Mouse (Mus musculus) urinary bladder, postnatal 10 days (tissue): ENCODE results near the gene Vps8.

ENCODE experiments used
- DNase-seq: peaks from one replicate; pipeline ENCODE4 v3.0.0; 2022; ENCODE audit warnings: low spot score

Gene Vps8

DNA sequence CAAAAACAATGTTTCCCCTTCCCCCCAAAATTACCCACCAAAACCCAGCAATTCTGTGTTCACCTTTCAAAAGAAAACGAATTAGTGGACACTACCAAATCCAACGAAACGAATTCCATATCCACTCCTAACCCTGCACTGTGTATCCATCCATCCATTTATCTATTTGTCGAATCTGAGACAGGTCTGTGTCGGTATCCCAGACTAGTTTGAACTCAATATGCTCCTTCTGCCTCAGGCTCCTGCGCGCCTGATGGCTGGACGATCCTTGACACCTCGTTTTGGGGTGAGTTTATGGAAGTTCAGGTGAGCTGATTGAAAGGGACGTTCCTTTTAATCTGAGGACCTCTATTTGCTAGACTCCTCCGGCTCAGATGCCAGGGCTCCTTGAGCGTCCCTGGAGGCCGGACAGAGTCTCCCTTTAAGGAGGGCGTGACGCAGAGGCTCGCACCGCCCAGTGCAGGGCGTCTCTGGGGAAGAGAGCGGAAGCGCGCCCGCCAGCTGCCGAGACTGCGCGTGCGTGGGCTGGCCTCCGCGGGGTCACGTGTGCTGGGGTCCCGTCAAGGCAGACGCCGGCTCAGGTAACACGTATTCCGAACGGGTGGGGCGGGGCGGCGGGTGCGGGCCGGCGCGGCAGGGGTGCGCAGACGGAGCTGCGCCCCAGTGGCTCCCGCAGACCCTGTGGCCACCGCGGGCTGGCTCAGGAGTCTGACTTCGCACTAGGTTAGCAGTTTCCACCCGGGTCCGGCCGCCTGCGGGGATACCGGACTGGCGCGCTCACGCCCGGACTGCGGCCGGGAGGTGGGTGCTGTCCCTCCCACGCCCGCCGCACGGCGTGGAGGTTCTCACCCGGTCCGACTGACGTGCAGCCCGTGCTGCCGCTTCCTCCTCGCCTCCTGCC is at the start of gene Vps8:
Vps8 (plus strand) TSS at position 474 of the 901 bp plus-strand sequence.
- peak; percentile 66 for DNase-seq

DNA sequence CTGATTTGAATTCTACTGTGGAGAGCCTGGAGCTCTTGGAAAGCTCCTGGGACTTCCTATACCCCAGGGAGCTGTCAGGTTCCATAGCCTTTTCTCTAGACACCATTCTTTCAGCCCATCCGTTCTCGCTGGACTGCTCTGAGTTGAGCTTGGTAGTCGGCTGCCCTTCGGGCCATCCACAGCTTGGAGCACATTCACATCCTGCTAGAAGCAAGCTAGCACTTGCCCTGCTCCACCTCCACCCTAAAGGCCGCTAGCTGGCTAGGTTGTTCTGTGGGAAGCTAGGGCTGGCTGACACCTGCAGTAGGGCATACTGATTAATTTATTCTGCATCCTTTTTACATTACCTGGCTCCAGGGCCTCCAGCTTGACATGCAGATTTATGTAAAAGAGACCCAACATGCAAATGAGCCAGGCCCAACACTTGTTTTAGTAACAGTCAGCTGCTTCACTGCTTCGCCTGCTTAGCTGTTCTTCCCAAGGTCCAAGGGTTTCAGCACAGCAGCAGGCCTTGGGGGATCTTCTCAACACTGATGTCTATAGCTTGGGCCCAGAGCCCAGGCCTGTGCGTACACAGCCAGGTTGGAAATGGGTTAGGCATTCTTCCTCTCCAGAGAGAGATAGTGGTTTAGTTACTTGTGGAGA is 49.5 kb upstream of the Vps8 start:
- no peak for DNase-seq

DNA sequence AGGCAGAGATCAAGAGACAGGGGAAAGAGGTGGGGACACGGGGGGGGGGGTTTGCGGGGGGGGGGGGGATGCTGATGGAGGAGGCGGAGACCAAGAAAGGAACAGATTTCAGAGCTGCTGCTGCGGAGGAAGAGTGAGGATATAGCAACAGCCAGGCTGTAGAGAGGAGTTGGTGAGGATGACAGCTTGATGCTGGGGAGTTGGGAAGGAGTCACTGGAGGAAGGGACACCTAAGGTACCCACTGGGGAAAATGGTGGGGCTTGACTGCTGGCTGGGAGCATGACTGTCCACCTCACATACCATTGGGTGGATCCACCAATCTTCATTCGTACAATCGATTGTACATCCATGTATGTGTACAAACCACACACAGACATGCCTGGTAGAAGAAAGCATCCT is 48.9 kb upstream of the Vps8 start:
- DNase-seq, result no peak

DNA sequence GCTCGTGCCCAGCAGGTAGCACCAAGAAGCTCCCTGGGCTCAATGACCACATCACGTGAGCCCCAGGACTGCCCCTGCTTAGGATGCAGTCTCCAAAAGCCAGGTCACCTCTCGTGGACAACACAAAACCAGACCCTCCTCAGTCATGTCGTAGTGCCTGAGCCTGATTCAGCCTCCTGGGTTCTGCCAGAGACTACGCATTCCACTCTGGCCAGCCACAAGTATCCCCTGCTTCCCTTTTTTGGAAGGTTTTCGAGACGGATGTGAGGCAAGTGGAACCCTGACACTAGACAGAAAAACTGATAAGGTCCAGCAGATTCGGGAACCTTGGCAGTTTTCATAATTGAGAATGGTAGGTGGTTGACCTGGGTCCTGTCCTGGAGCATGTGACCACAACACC is 47.8 kb upstream of the Vps8 start:
- no peak for DNase-seq

DNA sequence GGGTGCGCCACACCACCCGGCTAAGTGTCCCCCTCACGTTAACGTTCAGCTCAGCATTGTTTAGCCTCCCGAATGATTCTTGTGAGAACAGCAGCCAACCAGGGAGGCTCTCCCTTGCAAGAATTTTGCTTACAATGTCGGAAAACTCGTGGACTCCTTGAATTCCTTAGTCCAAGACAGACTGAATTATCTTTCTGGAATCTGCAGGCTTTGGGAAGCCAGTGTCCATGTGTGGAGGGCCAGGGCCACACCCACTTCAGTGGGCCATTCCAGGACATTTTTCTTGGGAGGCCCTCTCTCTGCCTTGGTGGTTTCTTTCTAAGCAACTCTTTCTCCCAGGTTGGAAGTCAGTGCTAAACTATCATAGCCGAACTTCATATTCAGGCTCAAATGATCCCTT is 46.6 kb upstream of the Vps8 start:
- no peak for DNase-seq

DNA sequence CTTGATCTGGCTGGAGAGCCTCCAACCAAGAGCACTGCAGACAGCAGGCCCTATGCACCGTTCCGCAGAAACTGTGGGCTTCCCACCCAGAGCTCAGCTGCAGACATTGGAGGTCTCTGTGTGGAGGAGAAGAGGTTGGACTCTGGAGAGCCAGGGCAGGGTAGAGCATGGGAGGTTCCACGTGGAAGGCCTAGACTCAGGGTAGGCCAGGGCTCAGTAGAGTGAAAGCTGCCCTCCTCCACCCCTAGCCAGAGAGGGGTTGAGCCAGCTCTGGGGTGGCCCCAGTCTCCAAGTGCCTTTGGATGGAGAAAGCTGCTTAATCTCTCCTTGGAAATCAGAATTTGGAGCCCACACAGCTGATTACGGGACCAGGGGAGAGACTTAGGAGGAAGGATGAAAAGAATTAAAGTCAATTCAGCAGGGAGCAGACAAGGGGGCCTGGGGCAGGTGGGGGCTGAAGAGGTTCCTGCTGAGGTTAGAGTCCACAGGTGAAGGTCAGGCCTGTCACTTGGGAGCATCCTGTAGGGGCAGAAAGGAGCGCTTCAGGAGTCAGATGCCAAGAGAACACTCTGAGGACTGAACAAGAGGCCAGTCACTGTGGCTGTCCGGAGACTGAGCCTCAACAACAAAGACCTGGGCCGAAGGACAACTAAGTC is 45.8 kb upstream of the Vps8 start:
- DNase-seq, result no peak

DNA sequence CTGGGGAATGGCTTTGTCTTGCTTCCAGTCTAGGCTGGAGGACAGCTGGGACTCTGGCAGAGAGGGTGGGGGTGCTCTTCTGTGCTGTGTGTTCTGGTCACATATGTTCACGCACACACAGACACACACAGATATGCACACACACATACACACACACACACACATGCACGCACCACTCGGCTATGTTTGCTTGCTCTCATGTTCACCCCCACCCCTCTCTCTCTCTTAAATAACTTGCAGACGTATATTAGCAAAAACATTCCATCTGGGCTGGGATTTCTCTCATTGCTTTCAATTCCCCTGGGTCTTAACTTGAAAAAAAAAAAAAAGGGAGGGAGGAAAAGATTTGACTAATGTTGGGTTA is 45.3 kb upstream of the Vps8 start:
- DNase-seq, result no peak

DNA sequence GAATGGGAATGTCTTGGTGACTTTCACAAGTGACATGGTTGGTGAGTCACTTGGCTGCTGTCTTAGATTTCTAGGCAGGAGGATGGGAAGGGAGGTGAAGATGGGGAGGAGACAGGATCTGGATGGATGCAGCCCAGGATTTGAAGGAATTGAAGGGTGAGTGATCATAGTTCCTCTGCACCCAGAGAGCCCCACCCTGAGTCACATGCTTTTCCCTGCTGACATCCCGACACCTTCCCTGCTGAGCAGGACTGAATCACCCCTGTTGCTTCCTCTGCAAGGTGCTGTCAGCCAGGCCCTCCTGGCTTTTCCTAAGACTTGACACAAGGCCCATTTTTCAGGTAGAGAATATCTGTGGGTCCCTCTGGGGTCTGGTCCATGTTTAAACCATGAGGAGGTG is 41.4 kb upstream of the Vps8 start:
- no peak for DNase-seq

DNA sequence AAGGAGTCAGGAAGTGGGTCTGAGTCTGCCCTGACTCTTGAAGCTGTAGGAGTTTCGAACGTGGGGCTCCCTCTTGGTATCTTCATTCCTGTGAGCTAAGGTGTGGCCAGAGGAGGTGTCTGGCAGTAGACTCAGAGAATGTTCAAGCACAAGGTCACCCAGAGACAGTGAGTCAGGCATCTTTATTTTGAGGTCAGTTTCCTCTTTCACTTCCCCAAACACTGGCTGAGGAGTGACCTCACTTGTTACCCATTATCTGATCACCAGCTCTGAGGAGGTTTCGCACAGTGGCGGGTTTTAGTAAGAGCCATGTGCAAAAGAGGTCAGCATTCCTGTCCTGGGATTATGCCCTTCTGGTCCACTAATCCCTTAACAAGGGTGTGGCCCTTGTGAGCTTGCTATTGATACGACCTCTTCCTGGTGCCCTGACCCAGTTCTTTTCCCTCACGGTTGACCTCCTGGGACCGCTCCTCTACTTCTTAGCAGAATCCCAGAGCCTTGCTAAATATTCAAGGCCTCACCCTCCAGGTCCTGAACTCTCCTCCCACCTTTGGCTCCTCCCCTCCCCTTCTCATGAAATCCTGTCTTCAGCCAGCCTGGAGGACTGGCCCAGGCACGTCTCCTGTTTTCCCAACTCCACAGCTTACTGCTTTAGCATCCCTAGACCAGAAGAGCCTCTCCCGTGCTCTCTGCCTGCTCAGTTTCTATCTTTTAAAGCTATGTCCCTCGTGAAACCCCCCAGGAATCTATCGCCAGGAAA is 40.6 kb upstream of the Vps8 start:
- no peak for DNase-seq

DNA sequence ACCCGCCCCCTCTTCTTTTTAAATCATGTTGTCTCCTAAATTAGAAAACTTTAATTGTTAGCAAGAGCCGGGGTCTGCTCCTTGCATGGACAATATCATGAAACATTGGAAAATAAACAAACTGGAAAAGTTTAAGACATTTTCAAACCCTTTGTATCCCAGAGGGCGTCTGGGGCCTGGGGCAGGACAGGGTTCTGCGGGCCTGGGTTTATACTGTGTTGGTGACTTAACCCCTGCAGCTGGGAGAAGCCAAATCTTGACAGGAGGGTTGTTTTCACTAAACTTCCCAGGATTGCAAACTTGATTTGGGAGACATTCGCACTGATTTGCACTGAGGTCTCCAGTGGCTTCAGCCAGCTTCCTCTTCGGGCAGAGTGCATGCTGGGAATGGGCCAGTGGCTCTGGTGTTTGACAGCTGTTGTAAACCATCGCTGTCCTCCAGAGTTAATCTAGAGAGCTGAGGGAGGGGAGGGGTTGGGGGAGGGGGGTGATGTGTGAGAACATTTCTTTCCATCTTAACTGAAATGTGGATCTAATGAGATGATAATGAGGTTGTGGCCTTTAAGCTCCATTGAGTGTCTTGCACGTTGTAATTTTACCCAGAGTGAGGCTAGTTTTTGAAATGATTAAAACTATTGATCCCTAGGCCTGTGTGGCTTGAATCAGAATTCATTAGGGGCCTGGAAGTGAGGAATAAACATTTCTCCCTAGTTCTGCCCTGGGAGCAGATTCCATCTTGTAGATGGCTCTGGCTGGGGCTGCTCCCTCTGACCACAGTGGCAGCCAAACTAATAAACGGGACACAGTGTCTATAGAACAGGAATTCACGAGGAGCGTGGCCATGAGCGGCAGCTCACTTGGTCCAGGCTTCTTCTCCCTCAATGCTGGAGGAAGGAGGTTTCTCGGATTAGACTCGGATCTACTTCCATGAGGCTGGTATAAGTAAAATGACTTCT is 36.7 kb upstream of the Vps8 start:
- no peak for DNase-seq

DNA sequence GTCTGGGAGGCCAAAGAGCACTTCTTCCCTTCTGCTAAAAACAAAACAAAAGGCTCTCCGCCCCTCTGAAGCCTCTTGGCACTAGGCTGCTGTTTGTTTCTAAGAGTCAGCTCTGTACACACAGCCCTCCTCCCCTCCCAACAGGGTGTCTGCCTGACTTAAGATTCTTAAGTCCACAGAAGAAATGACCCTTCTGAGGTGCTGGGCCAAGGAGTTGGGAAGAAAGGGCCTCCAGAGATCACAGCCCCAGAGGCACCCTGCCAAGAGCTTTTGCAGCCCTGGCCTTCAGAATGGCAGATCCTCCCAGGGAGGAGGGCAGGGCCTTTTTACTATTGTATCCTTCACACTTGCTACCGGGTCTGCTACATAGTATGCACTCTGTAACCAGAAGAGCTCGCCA is 33.6 kb upstream of the Vps8 start:
- no peak for DNase-seq

DNA sequence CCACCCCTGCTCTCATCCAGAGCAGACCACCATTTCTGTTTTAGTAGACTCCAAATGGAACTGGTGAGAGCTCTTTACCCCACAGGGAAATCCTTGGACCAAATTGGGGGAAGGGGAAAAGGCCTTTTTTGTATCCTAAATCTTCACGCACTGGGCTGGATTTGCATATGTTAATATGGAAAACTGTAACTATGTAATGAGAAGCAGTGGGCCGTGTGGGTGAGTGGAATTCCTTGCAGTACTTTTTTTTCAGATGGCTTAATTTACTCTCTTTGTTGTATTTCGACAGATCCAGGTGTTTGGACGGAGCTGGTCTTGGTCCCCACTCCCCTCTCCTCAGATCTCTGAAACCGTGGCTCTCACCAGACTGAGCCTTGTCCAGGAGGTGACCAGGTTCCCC is 32.2 kb upstream of the Vps8 start:
- no peak for DNase-seq

DNA sequence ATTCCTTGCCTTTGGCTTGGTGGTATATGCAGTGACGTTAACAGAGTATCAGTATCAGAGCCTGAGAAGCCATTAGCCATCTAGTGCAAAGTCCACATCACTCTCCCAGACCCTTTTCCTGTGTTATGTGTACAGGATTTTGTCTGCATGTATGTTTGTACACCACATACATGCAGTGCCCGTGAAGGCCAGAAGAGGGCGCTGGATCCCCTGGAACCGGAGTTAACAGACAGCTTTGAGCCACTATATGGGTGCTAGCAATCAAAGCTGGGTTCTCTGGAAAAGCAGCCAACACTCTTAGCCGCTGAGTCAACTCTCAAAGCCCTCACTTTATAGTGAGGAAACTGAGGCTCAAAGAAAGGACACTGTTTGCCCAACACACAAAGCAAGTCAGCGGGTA is 30.8 kb upstream of the Vps8 start:
- no peak for DNase-seq

DNA sequence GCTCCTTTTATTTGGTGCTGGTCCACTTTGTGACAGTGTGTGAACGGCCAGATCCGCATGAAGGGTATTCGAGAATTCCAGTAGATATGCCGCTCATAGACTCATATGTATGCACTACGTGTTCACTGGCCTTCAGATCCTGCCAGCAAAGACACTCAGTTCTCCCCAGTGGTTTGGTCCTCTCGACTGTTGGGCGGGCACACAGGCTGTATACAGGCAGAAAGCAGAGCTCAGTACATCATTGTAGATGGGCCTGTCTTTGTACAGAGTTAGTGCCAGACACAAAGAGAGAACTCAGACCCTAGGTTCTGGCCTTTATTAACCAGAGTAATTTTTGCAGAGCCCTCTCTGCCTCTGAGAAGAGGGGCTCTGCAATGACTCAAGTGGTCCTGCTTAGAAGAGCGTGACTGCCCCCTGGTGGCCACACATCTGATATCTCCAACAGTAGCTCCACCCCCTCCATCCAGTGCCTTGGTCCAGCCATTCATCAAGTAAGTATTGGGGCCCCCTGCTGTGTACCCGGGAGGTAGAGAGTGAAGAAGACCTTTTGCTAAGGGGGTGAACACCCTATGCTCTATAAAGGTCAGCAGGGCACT is 30.3 kb upstream of the Vps8 start:
- no peak for DNase-seq

DNA sequence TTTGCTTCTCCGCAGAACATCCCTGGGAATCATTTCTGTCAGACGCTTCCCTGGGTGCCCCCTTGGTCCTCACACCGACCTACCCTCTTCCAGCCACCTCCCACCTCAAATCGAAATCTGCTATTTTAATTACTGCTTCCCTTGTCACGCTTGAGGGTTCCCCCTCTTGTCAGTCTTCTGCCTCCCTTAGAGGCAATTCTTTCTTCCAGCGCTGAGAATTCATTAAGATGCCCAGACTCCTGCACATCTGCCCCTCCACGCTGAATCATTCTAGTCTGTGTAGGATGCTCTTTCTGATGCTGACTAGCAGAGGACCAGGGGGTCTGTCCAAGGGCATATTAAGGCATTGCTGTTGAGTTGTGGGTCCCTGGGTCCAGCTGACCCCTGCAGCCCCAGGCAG is 27.4 kb upstream of the Vps8 start:
- no peak for DNase-seq

DNA sequence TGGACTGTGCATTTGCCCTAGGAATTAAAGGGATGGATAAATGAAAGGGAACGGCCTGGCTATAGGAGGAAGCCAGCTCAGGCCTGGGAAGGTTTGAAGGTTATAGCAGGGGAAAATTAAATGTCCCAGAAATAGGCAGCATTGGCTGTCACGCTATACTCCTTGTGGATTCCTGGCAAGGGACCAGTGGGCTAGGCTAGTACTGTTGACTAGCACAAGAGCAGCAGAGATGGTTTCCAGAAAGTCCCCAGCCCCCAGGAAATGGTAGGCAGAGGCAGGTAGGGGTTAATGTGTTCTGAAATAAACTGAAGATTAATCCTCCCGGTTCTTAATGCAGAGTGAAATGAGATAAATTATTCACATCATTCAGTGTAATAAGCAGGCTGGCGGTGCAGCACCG is 25.2 kb upstream of the Vps8 start:
- DNase-seq, result no peak

DNA sequence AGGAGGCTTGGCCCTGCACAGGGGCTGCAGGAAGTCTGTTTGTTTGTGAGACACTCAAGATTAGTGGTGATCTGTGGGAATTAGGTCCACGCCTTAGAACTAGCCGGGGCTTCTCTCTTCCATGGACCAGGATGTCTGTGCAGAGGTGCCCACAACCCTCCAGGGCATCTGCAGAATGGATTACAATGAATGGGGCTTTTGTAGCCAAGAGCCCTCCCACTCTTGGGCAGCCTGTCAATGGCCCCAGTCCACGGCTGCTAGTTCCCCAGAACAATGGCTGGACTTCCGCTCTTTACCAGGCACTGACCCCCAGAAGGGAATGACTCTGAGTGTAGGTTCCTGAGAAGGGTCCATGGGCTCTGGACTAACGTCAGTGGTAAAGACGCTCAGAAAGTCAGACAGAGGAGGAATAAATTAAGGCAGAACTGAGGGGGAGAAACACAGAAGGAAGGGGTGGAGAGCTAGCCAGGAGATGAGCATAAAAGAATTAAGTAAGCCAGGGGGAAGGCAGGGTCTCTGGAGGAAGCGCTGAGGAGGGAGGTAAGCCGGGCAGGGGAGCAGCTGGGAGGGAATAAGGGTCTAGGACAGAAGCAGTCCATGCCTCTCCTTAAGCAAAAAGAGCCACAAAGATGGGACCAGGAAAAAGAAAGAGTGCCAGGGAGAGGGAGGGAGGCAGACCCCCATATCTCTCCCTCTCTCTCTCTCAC is 24.4 kb upstream of the Vps8 start:
- no peak for DNase-seq

DNA sequence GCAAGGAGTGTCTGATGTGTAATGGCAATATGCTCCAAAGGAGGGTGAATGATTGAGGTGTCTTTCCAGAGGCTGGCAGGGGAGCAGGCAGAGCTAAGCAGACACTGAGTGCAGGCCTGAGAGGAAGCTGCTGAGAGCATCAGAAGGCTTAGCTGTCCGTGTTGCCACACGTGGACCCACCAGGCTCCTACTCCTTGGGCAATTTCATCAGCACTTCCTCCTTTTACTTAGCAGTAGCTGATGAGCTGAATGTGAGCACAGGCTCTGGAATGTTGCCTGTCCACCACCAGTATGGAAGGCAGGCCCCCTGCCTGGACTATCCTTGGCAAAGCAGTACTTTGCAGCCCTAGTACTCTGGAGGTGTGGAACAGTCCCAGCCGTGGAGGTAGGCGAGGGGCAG is 23.0 kb upstream of the Vps8 start:
- no peak for DNase-seq

DNA sequence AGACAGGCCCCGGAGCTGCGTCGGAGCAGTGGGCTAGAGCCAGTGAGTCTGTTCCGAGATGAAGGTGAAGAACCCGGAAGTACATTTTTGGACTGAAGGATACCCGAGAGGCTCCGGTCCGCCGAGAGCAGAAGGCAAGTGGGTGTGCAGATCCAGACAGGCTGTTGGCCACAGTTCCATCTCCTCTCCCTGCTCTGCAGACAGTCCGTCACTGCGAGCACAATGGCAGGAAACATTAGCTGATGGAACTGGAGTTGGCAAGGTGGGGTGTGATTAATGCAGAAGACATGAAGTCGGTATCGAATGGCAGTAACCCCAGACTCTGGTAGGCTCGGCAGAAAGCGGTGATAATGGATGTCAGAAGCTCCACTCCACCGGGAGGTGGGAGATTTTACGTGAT is 20.9 kb upstream of the Vps8 start:
- no peak for DNase-seq

DNA sequence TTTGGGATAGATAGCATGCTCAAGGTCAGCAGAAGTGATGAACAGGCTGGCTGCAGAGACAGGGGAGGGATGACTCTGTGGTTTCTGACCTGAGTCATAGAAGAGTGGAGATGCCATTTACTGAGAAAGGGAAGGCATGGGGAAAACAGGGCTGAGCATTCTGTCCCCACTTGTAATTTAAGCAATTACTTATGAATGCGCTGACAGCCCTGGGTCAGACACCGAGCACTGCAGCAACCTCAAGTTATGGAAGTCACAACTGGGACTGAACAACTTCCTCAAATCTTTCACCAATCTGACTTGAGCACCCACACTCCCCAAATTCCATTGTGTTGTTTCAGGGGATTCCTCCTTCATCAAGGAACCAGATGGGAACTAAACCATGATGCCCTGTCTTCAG is 19.5 kb upstream of the Vps8 start:
- no peak for DNase-seq
